Mouse (Mus musculus) kidney, adult 2 months (tissue): Measurements from ENCODE around the gene Zbtb12.

Experiments used
- CTCF ChIP-seq: fragments of 200-500 bp; conservative IDR thresholded peaks from 2 replicates; pipeline ENCODE4 v1.5.1; 2011; ENCODE audit warnings: low read depth, mild to moderate bottlenecking, control low read depth, low read length, moderate library complexity, mixed read lengths; ENCODE audit not compliant: insufficient read depth, insufficient read length
- POLR2A ChIP-seq: fragments of 200-500 bp; IDR thresholded peaks from one replicate; pipeline ENCODE4 v1.6.1; 2011; ENCODE audit warnings: low read depth, low read length, control low read depth

DNA sequence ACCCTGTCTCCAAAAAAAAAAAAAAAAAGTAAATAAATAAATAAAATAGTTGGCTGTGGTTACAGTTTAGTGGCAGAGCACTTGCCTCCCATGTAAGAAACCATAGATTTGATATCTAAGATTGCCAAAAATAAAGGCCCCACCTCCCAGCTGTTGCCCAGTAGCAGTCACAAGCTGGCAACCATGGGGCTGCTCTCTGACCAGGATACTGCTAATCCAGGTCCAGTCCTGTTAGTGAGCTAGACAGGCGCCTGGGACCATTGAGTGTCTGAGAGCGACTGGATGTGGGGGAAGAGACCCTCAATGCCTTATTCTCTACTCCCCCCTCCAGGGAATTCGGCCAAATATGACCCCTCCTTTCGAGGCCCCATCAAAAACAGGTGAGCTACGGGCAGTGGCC lies 37.0 kb downstream of the Zbtb12 start:
- TF ChIP-seq CTCF (no peak), POLR2A (no peak)
